Mouse (Mus musculus) hindbrain, postnatal 0 days (tissue): ENCODE results near the gene Syne3. TPM values are rescaled to one million over a fixed set of nuclear protein-coding genes. Genes with fewer than 3 reads are reported as not detected.

Experiments
- ATAC-seq: fragments of 200-750 bp; cut with Nextera tagmentation; 2 replicates; pipeline ENCODE4 v1.8.0; 2017; ENCODE audit warnings: mild to moderate bottlenecking, moderate TSS enrichment, moderate library complexity
- DNase-seq: peaks from one replicate; pipeline ENCODE4 v3.0.0-alpha.2; 2015; ENCODE audit warnings: low spot score
- H3K27ac ChIP-seq: fragments of 300-500 bp; sonication (generic); 2 replicates; pipeline ENCODE4 v1.5.1; 2014; ENCODE audit warnings: mild to moderate bottlenecking
- H3K27me3 ChIP-seq: fragments of 300-500 bp; sonication (generic); 2 replicates; pipeline ENCODE4 v1.6.1; 2014; ENCODE audit warnings: low read length, mixed read lengths; ENCODE audit not compliant: insufficient read depth
- H3K36me3 ChIP-seq: fragments of 300-500 bp; sonication (generic); 2 replicates; pipeline ENCODE4 v1.6.1; 2014; ENCODE audit warnings: low read length, mixed read lengths; ENCODE audit not compliant: insufficient read depth
- H3K4me1 ChIP-seq: fragments of 300-500 bp; sonication (generic); 2 replicates; pipeline ENCODE4 v1.6.1; 2014; ENCODE audit warnings: antibody characterized with exemption, low read length, mixed read lengths; ENCODE audit not compliant: insufficient read depth
- H3K4me2 ChIP-seq: fragments of 300-500 bp; sonication (generic); 2 replicates; pipeline ENCODE4 v1.6.1; 2014; ENCODE audit warnings: low read depth, mild to moderate bottlenecking, low read length, moderate library complexity, mixed read lengths
- H3K4me3 ChIP-seq: fragments of 300-500 bp; sonication (generic); 2 replicates; pipeline ENCODE4 v1.5.1; 2014; ENCODE audit warnings: low read length
- H3K9ac ChIP-seq: fragments of 300-500 bp; sonication (generic); replicated peaks from 2 replicates; pipeline ENCODE4 v1.6.1; 2014; ENCODE audit warnings: mild to moderate bottlenecking, low read length, moderate library complexity, mixed read lengths
- H3K9me3 ChIP-seq: fragments of 300-500 bp; sonication (generic); 2 replicates; pipeline ENCODE4 v1.6.1; 2016; ENCODE audit warnings: low read length, mixed read lengths
- CTCF ChIP-seq: IDR thresholded peaks from 2 replicates; pipeline ENCODE4 v1.5.1; 2016; ENCODE audit warnings: antibody characterized with exemption, control low read depth, low read depth
- WGBS: fragments of 180-500 bp; shearing (Covaris S2); extraction: QIAGEN DNeasy Blood & Tissue Kit; methylation state at CpG from one replicate; pipeline ENCODE4 v1.1.7; 2014; 5-methylcytosine and 5-hydroxymethylcytosine counted together
- polyA plus RNA-seq: library from polyadenylated mRNA; unstranded; fragments of >200 nt; fragmentation: Nextera tagmentation; extraction: Ambion mirVana; gene quantifications from 2 replicates; pipeline ENCODE4 v1.2.1, GENCODE M21; 2015
- total RNA-seq: library from RNA; depleted of rRNA; stranded (reverse); fragments of >200 nt; gene quantifications from 2 replicates; pipeline ENCODE4 v1.2.3, GENCODE M21; 2014

The Syne3 gene
- total and polyA plus RNA-seq, 2 experiments from 2014 or later, result 0.98 to 1.4 TPM

GRCm38 (mm10) chr12:104985088-104985487, 24.5 kb downstream of the Syne3 start:
- Histone ChIP-seq H3K9ac (no peak overlapping the region), H3K9me3 (no peaks in the 10 kb centered on the region), H3K27ac (no peak overlapping the region), H3K4me1 (no peaks in the 10 kb centered on the region), H3K27me3 (no peaks in the 10 kb centered on the region), H3K4me3 (no peak overlapping the region), H3K36me3 (no peaks in the 10 kb centered on the region), H3K4me2 (no peak overlapping the region)
- no peak for DNase-seq
- no peak for ATAC-seq
- TF ChIP-seq CTCF, result peak; percentile 43
- WGBS, result 81% methylated on average over 5 of the region's 5 CpGs

GRCm38 (mm10) chr12:104983476-104983875, 26.1 kb downstream of the Syne3 start:
- H3K4me3 ChIP-seq, result no peak overlapping the region
- no peak for TF ChIP-seq CTCF
- 0 out of 2 replicates have a peak, but pooled peaks have one; percentile 18 for ATAC-seq
- H3K9ac ChIP-seq, result no peak overlapping the region
- no peaks in the 10 kb centered on the region for H3K27me3 ChIP-seq
- H3K4me1 ChIP-seq, result no peaks in the 10 kb centered on the region
- H3K4me2 ChIP-seq, result no peak overlapping the region
- no peaks in the 10 kb centered on the region for H3K9me3 ChIP-seq
- DNase-seq, result no peak
- no peaks in the 10 kb centered on the region for H3K36me3 ChIP-seq
- WGBS, result 52% methylated on average over 7 of the region's 7 CpGs
- H3K27ac ChIP-seq, result no peak overlapping the region

GRCm38 (mm10) chr12:104978943-104979723, 30.5 kb downstream of the Syne3 start:
- no peak for TF ChIP-seq CTCF
- no peaks in the 10 kb centered on the region for H3K27me3 ChIP-seq
- no peak overlapping the region for H3K4me3 ChIP-seq
- no peaks in the 10 kb centered on the region; the same call in 1 of the 2 replicates for H3K4me1 ChIP-seq
- no peaks in the 10 kb centered on the region for H3K9me3 ChIP-seq
- H3K4me2 ChIP-seq, result peak overlapping the region; percentile 21; the same call in 1 of the 2 replicates
- DNase-seq, result no peak
- 60% methylated on average over 22 of the region's 22 CpGs for WGBS
- no peak for ATAC-seq
- H3K9ac ChIP-seq, result no peak overlapping the region
- no peak overlapping the region for H3K27ac ChIP-seq
- H3K36me3 ChIP-seq, result no peaks in the 10 kb centered on the region

- ATAC-seq (0 out of 2 replicates have a peak, but pooled peaks have one; percentile 27), DNase-seq (peak; percentile 43)
- TF ChIP-seq CTCF, result no peak
- no peaks in the 10 kb centered on the region for H3K36me3 ChIP-seq
- H3K9me3 ChIP-seq, result no peaks in the 10 kb centered on the region
- WGBS, result 12% methylated on average over 9 of the region's 9 CpGs
- no peaks in the 10 kb centered on the region; the same call in 1 of the 2 replicates for H3K4me1 ChIP-seq
- no peak overlapping the region for H3K9ac ChIP-seq
- no peak overlapping the region for H3K27ac ChIP-seq
- no peaks in the 10 kb centered on the region for H3K27me3 ChIP-seq
- H3K4me2 ChIP-seq, result peak overlapping the region; percentile 21; the same call in 1 of the 2 replicates
- no peak overlapping the region for H3K4me3 ChIP-seq
Measured at GRCm38 (mm10) chr12:104978420-104978819, 31.2 kb downstream of the Syne3 start.

GRCm38 (mm10) chr12:104976903-104977302, 32.7 kb downstream of the Syne3 start:
- Histone ChIP-seq H3K27ac (no peak overlapping the region), H3K9me3 (no peaks in the 10 kb centered on the region), H3K9ac (no peak overlapping the region), H3K4me1 (no peaks in the 10 kb centered on the region; the same call in 1 of the 2 replicates), H3K36me3 (no peaks in the 10 kb centered on the region), H3K4me3 (no peak overlapping the region), H3K27me3 (no peaks in the 10 kb centered on the region), H3K4me2 (no peak overlapping the region)
- WGBS, result 74% methylated on average over 7 of the region's 7 CpGs
- DNase-seq (no peak), ATAC-seq (no peak)
- TF ChIP-seq CTCF, result no peak

- no peak overlapping the region for H3K4me2 ChIP-seq
- H3K9me3 ChIP-seq, result no peaks in the 10 kb centered on the region
- no peaks in the 10 kb centered on the region; the same call in 1 of the 2 replicates for H3K4me1 ChIP-seq
- TF ChIP-seq CTCF, result no peak
- H3K27me3 ChIP-seq, result no peaks in the 10 kb centered on the region
- WGBS, result 54% methylated on average over 8 of the region's 8 CpGs
- H3K9ac ChIP-seq, result no peak overlapping the region
- H3K36me3 ChIP-seq, result no peaks in the 10 kb centered on the region
- ATAC-seq, result no peak
- H3K4me3 ChIP-seq, result no peak overlapping the region
- no peak for DNase-seq
- no peak overlapping the region for H3K27ac ChIP-seq
Measured at GRCm38 (mm10) chr12:104976331-104976817, 33.2 kb downstream of the Syne3 start.

GRCm38 (mm10) chr12:104972860-104973259, 36.7 kb downstream of the Syne3 start:
- no peaks in the 10 kb centered on the region for H3K4me1 ChIP-seq
- WGBS, result 73% methylated on average over 6 of the region's 6 CpGs

More at GRCm38 (mm10) chr12:104972860-104973259, 36.7 kb downstream of the Syne3 start:
- DNase-seq, result no peak
- no peak for TF ChIP-seq CTCF
- no peak overlapping the region for H3K4me2 ChIP-seq
- no peak for ATAC-seq
- no peak overlapping the region for H3K4me3 ChIP-seq
- no peak overlapping the region for H3K27ac ChIP-seq
- no peak overlapping the region for H3K9ac ChIP-seq
- no peaks in the 10 kb centered on the region for H3K36me3 ChIP-seq
- no peaks in the 10 kb centered on the region for H3K27me3 ChIP-seq
- H3K9me3 ChIP-seq, result no peaks in the 10 kb centered on the region
